9 mouse cellular contexts compared by ENCODE assay signal in genomic region chr5:93180252-93180651, GRCm38 (mm10). TPM values are rescaled to one million over a fixed set of nuclear protein-coding genes. Genes with fewer than 3 reads are reported as not detected.
DNase-seq lines count a peak whose midpoint lies in the region; ATAC-seq and TF ChIP-seq lines count a peak whose summit lies in the region.
"Had no signal": no experiment of that assay in that cellular context is flagged by ENCODE, and none has a peak within 500 bp of the region (broad histone marks: within the 10 kb centered on the region; RNA-seq: fewer than 3 reads in every experiment).

No protein-coding gene starts in this region.

- no peaks in the 10 kb centered on the region for H3K27me3 ChIP-seq in forebrain, postnatal 0 days (ENCODE audit: insufficient read depth, low read length)
- H3K27me3 ChIP-seq in forebrain, embryonic 11.5 days (ENCODE audit: control insufficient read depth, insufficient read depth, low read length): no peaks in the 10 kb centered on the region
- H3K27me3 ChIP-seq in lung, embryonic 15.5 days: no peaks in the 10 kb centered on the region
- H3K27me3 ChIP-seq in stomach, postnatal 0 days (ENCODE audit: control insufficient read depth, insufficient read depth, low read length): no peaks in the 10 kb centered on the region
- H3K27me3 ChIP-seq: limb, embryonic 13.5 days had no signal

- no peak overlapping the region for H3K4me2 ChIP-seq in forebrain, postnatal 0 days (ENCODE audit: low read depth)
- H3K4me2 ChIP-seq in forebrain, embryonic 11.5 days (ENCODE audit: low read depth, low read length, severe bottlenecking): no peak overlapping the region
- H3K4me2 ChIP-seq in lung, embryonic 15.5 days: no peak overlapping the region
- H3K4me2 ChIP-seq in stomach, postnatal 0 days (replicated peaks; ENCODE audit: low read depth): no peak overlapping the region
- H3K4me2 ChIP-seq: limb, embryonic 13.5 days had no signal

- H3K9me3 ChIP-seq in forebrain, postnatal 0 days (ENCODE audit: low read length): no peaks in the 10 kb centered on the region
- H3K9me3 ChIP-seq in forebrain, embryonic 11.5 days (ENCODE audit: control insufficient read depth, low read length): no peaks in the 10 kb centered on the region
- H3K9me3 ChIP-seq in lung, embryonic 15.5 days: no peaks in the 10 kb centered on the region
- H3K9me3 ChIP-seq in stomach, postnatal 0 days (ENCODE audit: control insufficient read depth, low read length): no peaks in the 10 kb centered on the region
- H3K9me3 ChIP-seq: limb, embryonic 13.5 days had no signal

- H3K36me3 ChIP-seq in forebrain, postnatal 0 days (ENCODE audit: insufficient read depth): peaks cover 42% of the 10 kb centered on the region
- H3K36me3 ChIP-seq in forebrain, embryonic 11.5 days (ENCODE audit: control insufficient read depth, insufficient read depth, low read length): peaks cover 6% of the 10 kb centered on the region; the same call in 1 of the 2 replicates
- H3K36me3 ChIP-seq in lung, embryonic 15.5 days: peaks cover 61% of the 10 kb centered on the region
- peaks cover 4% of the 10 kb centered on the region for H3K36me3 ChIP-seq in stomach, postnatal 0 days (ENCODE audit: control insufficient read depth, insufficient read depth, low read length)

- no peak for TF ChIP-seq POLR2A in lung, adult 2 months (IDR thresholded peaks at IDR 0.05; ENCODE audit: borderline replicate concordance, extremely low read depth, low read depth, low read length)

- no peak overlapping the region for H3K4me3 ChIP-seq in forebrain, postnatal 0 days (ENCODE audit: low read depth, low read length)
- no peak overlapping the region for H3K4me3 ChIP-seq in forebrain, embryonic 11.5 days (ENCODE audit: low read depth, low read length)
- no peak overlapping the region for H3K4me3 ChIP-seq in lung, embryonic 15.5 days
- no peak overlapping the region for H3K4me3 ChIP-seq in lung, adult 2 months (replicated peaks; ENCODE audit: extremely low read depth, low read depth, low read length)
- no peak overlapping the region for H3K4me3 ChIP-seq in stomach, postnatal 0 days (ENCODE audit: low read depth, low read length)
- H3K4me3 ChIP-seq: limb, embryonic 13.5 days had no signal

- no peaks in the 10 kb centered on the region for H3K4me1 ChIP-seq in forebrain, postnatal 0 days (ENCODE audit: insufficient read depth)
- no peaks in the 10 kb centered on the region for H3K4me1 ChIP-seq in forebrain, embryonic 11.5 days (replicated peaks; ENCODE audit: control insufficient read depth, insufficient read depth, low read length)
- H3K4me1 ChIP-seq in lung, embryonic 15.5 days: no peaks in the 10 kb centered on the region
- H3K4me1 ChIP-seq in lung, adult 2 months (ENCODE audit: control insufficient read depth, insufficient read depth, low read length): no peaks in the 10 kb centered on the region
- H3K4me1 ChIP-seq in stomach, postnatal 0 days (replicated peaks; ENCODE audit: control insufficient read depth, insufficient read depth): no peaks in the 10 kb centered on the region
- H3K4me1 ChIP-seq: limb, embryonic 13.5 days had no signal

- peak; percentile 65 for ATAC-seq in forebrain, postnatal 0 days
- ATAC-seq in forebrain, embryonic 11.5 days (replicated peaks; ENCODE audit: low FRiP score): no peak
- peak; percentile 31; the same call in 1 of the 2 replicates for ATAC-seq in lung, embryonic 15.5 days (ENCODE audit: borderline replicate concordance, extremely low read depth, low FRiP score, low TSS enrichment)
- ATAC-seq in stomach, postnatal 0 days (ENCODE audit: low FRiP score, low TSS enrichment): peak; percentile 49; the same call in 1 of the 2 replicates

- WGBS in forebrain, postnatal 0 days: 65% methylated on average over 2 of the region's 2 CpGs
- WGBS in forebrain, embryonic 11.5 days: 79% methylated on average over 2 of the region's 2 CpGs
- 45% methylated on average over 2 of the region's 2 CpGs for WGBS in lung, embryonic 15.5 days
- WGBS in lung, adult 2 months: 27% methylated on average over 2 of the region's 2 CpGs
- WGBS in stomach, postnatal 0 days: 40% methylated on average over 2 of the region's 2 CpGs

- no peak overlapping the region for H3K9ac ChIP-seq in forebrain, postnatal 0 days
- no peak overlapping the region for H3K9ac ChIP-seq in forebrain, embryonic 11.5 days (ENCODE audit: low read length)
- H3K9ac ChIP-seq in lung, embryonic 15.5 days: no peak overlapping the region
- H3K9ac ChIP-seq in stomach, postnatal 0 days (ENCODE audit: low read length): no peak overlapping the region
- H3K9ac ChIP-seq: limb, embryonic 13.5 days had no signal

- H3K27ac ChIP-seq in forebrain, postnatal 0 days (ENCODE audit: low read depth, low read length): no peak overlapping the region
- H3K27ac ChIP-seq in forebrain, embryonic 11.5 days (ENCODE audit: low read depth, low read length): no peak overlapping the region
- no peak overlapping the region for H3K27ac ChIP-seq in lung, embryonic 15.5 days
- no peak overlapping the region for H3K27ac ChIP-seq in stomach, postnatal 0 days (replicated peaks)
- H3K27ac ChIP-seq: limb, embryonic 13.5 days had no signal

- peak; percentile 44 for DNase-seq in forebrain, postnatal 0 days
- DNase-seq in forebrain, embryonic 11.5 days (ENCODE audit: low spot score): no peak
- no peak for DNase-seq in lung, adult 2 months
- DNase-seq in embryo, embryonic 10.5 days (ENCODE audit: low spot score): peak; percentile 49
- DNase-seq in stomach, postnatal 0 days (ENCODE audit: low spot score): no peak
- DNase-seq in adrenal gland, adult 2 months: no peak
- no peak for DNase-seq in right cerebral cortex, postnatal 10 days (ENCODE audit: low spot score in 2 of 2)

- TF ChIP-seq CTCF in forebrain, postnatal 0 days (IDR thresholded peaks at IDR 0.05; ENCODE audit: low read depth): peak; percentile 65
- no peak for TF ChIP-seq CTCF in lung, adult 2 months (IDR thresholded peaks at IDR 0.05; ENCODE audit: insufficient read depth, low read length)
- peak; percentile 79 for TF ChIP-seq CTCF in stomach, postnatal 0 days (IDR thresholded peaks at IDR 0.05; ENCODE audit: low read depth)

- TF ChIP-seq EP300 in stomach, postnatal 0 days (optimal IDR thresholded peaks at IDR 0.05): no peak

RNA-seq across cellular contexts. Expression of gene Ccni, which starts 26.0 kb away (rescaled TPM):
- 284 and 305 TPM in 2 replicates for total RNA-seq in forebrain, postnatal 0 days (2014; rRNA removed)
- polyA plus RNA-seq in forebrain, postnatal 0 days (2015; fragmentation: Nextera tagmentation; extraction: Ambion mirVana): 113 and 133 TPM in 2 replicates
- polyA plus RNA-seq in forebrain, embryonic 11.5 days (2014; fragmentation: Nextera tagmentation; extraction: Ambion mirVana): 168 and 181 TPM in 2 replicates
- polyA plus RNA-seq in lung, embryonic 15.5 days (2015; fragmentation: Nextera tagmentation; extraction: Ambion mirVana): 124 and 132 TPM in 2 replicates
- 82.0 and 97.1 TPM in 2 replicates for polyA plus RNA-seq in lung, adult 2 months (2012; rRNA removed)
- polyA plus RNA-seq in stomach, postnatal 0 days (2015; fragmentation: Nextera tagmentation; extraction: Ambion mirVana): 48.4 and 50.8 TPM in 2 replicates
- 100 to 1,000 TPM; 220 to 233 TPM for total RNA-seq in adrenal gland, adult 2 months (2021)
- 169 and 270 TPM in 2 replicates for polyA plus RNA-seq in adrenal gland, adult 2 months (2012; rRNA removed)

RNA-seq across cellular contexts. Expression of gene 2010109A12Rik, which starts 26.1 kb away (rescaled TPM):
- total RNA-seq in forebrain, postnatal 0 days (2014; rRNA removed): 0.46 and 1.1 TPM in 2 replicates
- 0.80 and 1.4 TPM in 2 replicates for polyA plus RNA-seq in forebrain, postnatal 0 days (2015; fragmentation: Nextera tagmentation; extraction: Ambion mirVana)
- polyA plus RNA-seq in forebrain, embryonic 11.5 days (2014; fragmentation: Nextera tagmentation; extraction: Ambion mirVana): 1.7 and 2.7 TPM in 2 replicates
- polyA plus RNA-seq in lung, embryonic 15.5 days (2015; fragmentation: Nextera tagmentation; extraction: Ambion mirVana): 1.1 and 1.8 TPM in 2 replicates
- polyA plus RNA-seq in lung, adult 2 months (2012; rRNA removed): not detected in 2 replicates
- polyA plus RNA-seq in stomach, postnatal 0 days (2015; fragmentation: Nextera tagmentation; extraction: Ambion mirVana): 1.1 and 1.3 TPM in 2 replicates
- total RNA-seq in adrenal gland, adult 2 months (2021): 1 to 10 TPM in 1 of 2 experiments, under 1 TPM in 1; 0.73 to 1.6 TPM
- not detected in 2 replicates for polyA plus RNA-seq in adrenal gland, adult 2 months (2012; rRNA removed)

Comparison
In these comparisons a context has a peak if more than half of its experiments do, and no peak if none do; other contexts are left out.
1. DNase-seq: peak in forebrain, postnatal 0 days (single experiment) and embryo, embryonic 10.5 days (single experiment); none in forebrain, embryonic 11.5 days (single experiment), lung, adult 2 months (single experiment), stomach, postnatal 0 days (single experiment), adrenal gland, adult 2 months (single experiment) and right cerebral cortex, postnatal 10 days (0 of 2).